Mouse (Mus musculus) bone marrow macrophage, adult 2 months (primary cell): ENCODE measurements around the gene Acoxl. TPM values are rescaled to one million over a fixed set of nuclear protein-coding genes. Genes with fewer than 3 reads are reported as not detected.

Experiments
- H3K27ac ChIP-seq: 2 replicates; pipeline ENCODE4 v1.5.1; 2012; ENCODE audit warnings: low read depth, low read length; ENCODE audit not compliant: insufficient read depth
- H3K4me1 ChIP-seq: 2 replicates; pipeline ENCODE4 v1.6.1; 2012; ENCODE audit warnings: low read length; ENCODE audit not compliant: control insufficient read depth, insufficient read depth
- H3K4me3 ChIP-seq: 2 replicates; pipeline ENCODE4 v1.5.1; 2012; ENCODE audit warnings: mild to moderate bottlenecking, low read length, moderate library complexity; ENCODE audit not compliant: insufficient read depth
- CTCF ChIP-seq: IDR thresholded peaks from 2 replicates; pipeline ENCODE4 v1.5.1; 2012; ENCODE audit warnings: low read depth, mild to moderate bottlenecking, low read length, moderate library complexity
- POLR2A ChIP-seq: IDR thresholded peaks from 2 replicates; pipeline ENCODE4 v1.6.1; 2012; ENCODE audit warnings: mild to moderate bottlenecking, low read depth, low read length, borderline replicate concordance
- polyA plus RNA-seq: library from polyadenylated mRNA; stranded (reverse); fragments of >200 nt; gene quantifications from 2 replicates; pipeline ENCODE4 v1.2.4, GENCODE M21; 2012; ENCODE audit not compliant: missing spikeins, insufficient read depth, insufficient read length

Acoxl gene
- polyA plus RNA-seq, 1 experiment, result not detected

- no peak for TF ChIP-seq POLR2A
- TF ChIP-seq CTCF, result no peak
- no peak overlapping the region for H3K4me3 ChIP-seq
- H3K27ac ChIP-seq, result no peak overlapping the region
- peaks cover 33% of the 10 kb centered on the region for H3K4me1 ChIP-seq
Observed at GRCm38 (mm10) chr2:127931576-127931975, 92.9 kb downstream of the Acoxl start.

GRCm38 (mm10) chr2:127933531-127933931 is 94.9 kb downstream of the Acoxl start:
- TF ChIP-seq CTCF (no peak), POLR2A (no peak)
- Histone ChIP-seq H3K4me1 (peaks cover 19% of the 10 kb centered on the region), H3K27ac (no peak overlapping the region), H3K4me3 (no peak overlapping the region)

GRCm38 (mm10) chr2:127937079-127937478 is 98.4 kb downstream of the Acoxl start:
- TF ChIP-seq POLR2A, result no peak
- no peak for TF ChIP-seq CTCF
- H3K27ac ChIP-seq, result no peak overlapping the region
- H3K4me3 ChIP-seq, result no peak overlapping the region
- H3K4me1 ChIP-seq, result peaks cover 11% of the 10 kb centered on the region

GRCm38 (mm10) chr2:127939206-127939605 is 100.5 kb downstream of the Acoxl start:
- TF ChIP-seq CTCF (no peak), POLR2A (no peak)
- Histone ChIP-seq H3K4me3 (no peak overlapping the region), H3K4me1 (peaks cover 4% of the 10 kb centered on the region), H3K27ac (no peak overlapping the region)

GRCm38 (mm10) chr2:127960579-127960978 is 121.9 kb downstream of the Acoxl start:
- H3K4me3 ChIP-seq, result no peak overlapping the region
- TF ChIP-seq CTCF (no peak), POLR2A (no peak)
- H3K4me1 ChIP-seq, result peaks cover 29% of the 10 kb centered on the region
- H3K27ac ChIP-seq, result no peak overlapping the region

GRCm38 (mm10) chr2:127961154-127961553 is 122.5 kb downstream of the Acoxl start:
- no peak overlapping the region for H3K4me3 ChIP-seq
- TF ChIP-seq CTCF (no peak), POLR2A (no peak)
- no peak overlapping the region for H3K27ac ChIP-seq
- H3K4me1 ChIP-seq, result peaks cover 29% of the 10 kb centered on the region

- TF ChIP-seq CTCF, result no peak
- no peak for TF ChIP-seq POLR2A
- H3K27ac ChIP-seq, result no peak overlapping the region
- H3K4me3 ChIP-seq, result no peak overlapping the region
- H3K4me1 ChIP-seq, result peaks cover 29% of the 10 kb centered on the region
Observed at GRCm38 (mm10) chr2:127961802-127962433, 123.2 kb downstream of the Acoxl start.

- H3K4me1 ChIP-seq, result peaks cover 5% of the 10 kb centered on the region
- H3K4me3 ChIP-seq, result no peak overlapping the region
- H3K27ac ChIP-seq, result no peak overlapping the region
- TF ChIP-seq CTCF, result no peak
- no peak for TF ChIP-seq POLR2A
Observed at GRCm38 (mm10) chr2:127968944-127969343, 130.3 kb downstream of the Acoxl start.

GRCm38 (mm10) chr2:127976276-127976675 is 137.6 kb downstream of the Acoxl start:
- TF ChIP-seq POLR2A, result no peak
- TF ChIP-seq CTCF, result no peak
- no peak overlapping the region for H3K4me3 ChIP-seq
- H3K4me1 ChIP-seq, result peaks cover 26% of the 10 kb centered on the region
- no peak overlapping the region for H3K27ac ChIP-seq

- Histone ChIP-seq H3K4me3 (no peak overlapping the region), H3K27ac (no peak overlapping the region), H3K4me1 (peaks cover 31% of the 10 kb centered on the region)
- TF ChIP-seq POLR2A, result no peak
- no peak for TF ChIP-seq CTCF
Observed at GRCm38 (mm10) chr2:127978601-127979230, 140.0 kb downstream of the Acoxl start.
